Mouse (Mus musculus): Measurements from ENCODE around the gene Vezt. TPM values are rescaled to one million over a fixed set of nuclear protein-coding genes. Genes with fewer than 3 reads are reported as not detected.

Gene Vezt
- polyA plus RNA-seq, 1 experiment: 16.8 TPM

GRCm38 (mm10) chr10:94000223-94000622 is 35.4 kb downstream of the Vezt start:
- no peaks in the 10 kb centered on the region for H3K79me2 ChIP-seq (ENCODE audit: control insufficient read depth, insufficient read depth)
- no peak overlapping the region for H3K4me2 ChIP-seq (ENCODE audit: low read depth)
- no peaks in the 10 kb centered on the region for H3K27me3 ChIP-seq (ENCODE audit: control insufficient read depth, insufficient read depth, insufficient read length)
- H3ac ChIP-seq (ENCODE audit: control insufficient read depth, insufficient read length): no peak overlapping the region
- TF ChIP-seq TCF12 (IDR thresholded peaks at IDR 0.05; ENCODE audit: insufficient read depth, poor library complexity, severe bottlenecking): no peak
- TF ChIP-seq CEBPB (IDR thresholded peaks at IDR 0.05; ENCODE audit: insufficient read depth, poor library complexity, severe bottlenecking): no peak
- no peak for TF ChIP-seq POLR2A (IDR thresholded peaks at IDR 0.05; ENCODE audit: insufficient read length, low read depth)
- TF ChIP-seq MYOD1 (IDR thresholded peaks at IDR 0.05; ENCODE audit: control insufficient read depth in 1 of 3, insufficient read length in 2 of 3, low read depth in 2 of 3): no peak
- TF ChIP-seq TCF3 (IDR thresholded peaks at IDR 0.05; ENCODE audit: insufficient read length, low read depth): no peak
- no peak for TF ChIP-seq MAX (IDR thresholded peaks at IDR 0.05; ENCODE audit: low read depth)
- TF ChIP-seq USF1 (IDR thresholded peaks at IDR 0.05; ENCODE audit: low read depth): no peak
- no peak for TF ChIP-seq POLR2AphosphoS2 (IDR thresholded peaks at IDR 0.05; ENCODE audit: insufficient read length, low read depth)
- TF ChIP-seq E2F4 (IDR thresholded peaks at IDR 0.05; ENCODE audit: insufficient read depth): no peak
- no peak for TF ChIP-seq MYOG (IDR thresholded peaks at IDR 0.05; ENCODE audit: control insufficient read depth in 1 of 3, insufficient read depth in 1 of 3, insufficient read length in 2 of 3, low read depth in 2 of 3)
- no peak for TF ChIP-seq SRF (IDR thresholded peaks at IDR 0.05; ENCODE audit: control insufficient read depth, insufficient read length, low read depth)
- no peak for TF ChIP-seq REST (IDR thresholded peaks at IDR 0.05; ENCODE audit: insufficient read depth, insufficient read length)
- no peak overlapping the region for H3K4me3 ChIP-seq
- H3K36me3 ChIP-seq (ENCODE audit: control insufficient read depth, insufficient read depth): peaks cover 36% of the 10 kb centered on the region

- Histone ChIP-seq H3K4me3 (no peak overlapping the region), H3K36me3 (ENCODE audit: control insufficient read depth, insufficient read depth) (peaks cover 36% of the 10 kb centered on the region), H3K79me2 (ENCODE audit: control insufficient read depth, insufficient read depth) (no peaks in the 10 kb centered on the region), H3ac (ENCODE audit: control insufficient read depth, insufficient read length) (no peak overlapping the region), H3K4me2 (ENCODE audit: low read depth) (no peak overlapping the region), H3K27me3 (ENCODE audit: control insufficient read depth, insufficient read depth, insufficient read length) (no peaks in the 10 kb centered on the region)
- TF ChIP-seq TCF12 (IDR thresholded peaks at IDR 0.05; ENCODE audit: insufficient read depth, poor library complexity, severe bottlenecking) (no peak), POLR2AphosphoS2 (IDR thresholded peaks at IDR 0.05; ENCODE audit: insufficient read length, low read depth) (no peak), MYOG (IDR thresholded peaks at IDR 0.05; ENCODE audit: control insufficient read depth in 1 of 3, insufficient read depth in 1 of 3, insufficient read length in 2 of 3, low read depth in 2 of 3) (no peak), TCF3 (IDR thresholded peaks at IDR 0.05; ENCODE audit: insufficient read length, low read depth) (no peak), E2F4 (IDR thresholded peaks at IDR 0.05; ENCODE audit: insufficient read depth) (no peak), USF1 (IDR thresholded peaks at IDR 0.05; ENCODE audit: low read depth) (no peak), CEBPB (IDR thresholded peaks at IDR 0.05; ENCODE audit: insufficient read depth, poor library complexity, severe bottlenecking) (no peak), SRF (IDR thresholded peaks at IDR 0.05; ENCODE audit: control insufficient read depth, insufficient read length, low read depth) (no peak), MAX (IDR thresholded peaks at IDR 0.05; ENCODE audit: low read depth) (no peak)
Measured at GRCm38 (mm10) chr10:93999357-93999756, 36.3 kb downstream of the Vezt start.

- H3ac ChIP-seq (ENCODE audit: control insufficient read depth, insufficient read length): no peak overlapping the region
- peaks cover 34% of the 10 kb centered on the region for H3K36me3 ChIP-seq (ENCODE audit: control insufficient read depth, insufficient read depth)
- H3K79me2 ChIP-seq (ENCODE audit: control insufficient read depth, insufficient read depth): no peaks in the 10 kb centered on the region
- TF ChIP-seq MYOG (IDR thresholded peaks at IDR 0.05; ENCODE audit: control insufficient read depth in 1 of 3, insufficient read depth in 1 of 3, insufficient read length in 2 of 3, low read depth in 2 of 3) (no peak), E2F4 (IDR thresholded peaks at IDR 0.05; ENCODE audit: insufficient read depth) (no peak), SRF (IDR thresholded peaks at IDR 0.05; ENCODE audit: control insufficient read depth, insufficient read length, low read depth) (no peak)
- no peak overlapping the region for H3K4me3 ChIP-seq
- no peak overlapping the region for H3K4me2 ChIP-seq (ENCODE audit: low read depth)
- no peaks in the 10 kb centered on the region for H3K27me3 ChIP-seq (ENCODE audit: control insufficient read depth, insufficient read depth, insufficient read length)
Measured at GRCm38 (mm10) chr10:93995100-93995499, 40.5 kb downstream of the Vezt start.

GRCm38 (mm10) chr10:93994136-93994535 is 41.5 kb downstream of the Vezt start:
- Histone ChIP-seq H3K4me2 (ENCODE audit: low read depth) (no peak overlapping the region), H3K27me3 (ENCODE audit: control insufficient read depth, insufficient read depth, insufficient read length) (no peaks in the 10 kb centered on the region), H3K4me3 (no peak overlapping the region), H3ac (ENCODE audit: control insufficient read depth, insufficient read length) (no peak overlapping the region), H3K79me2 (ENCODE audit: control insufficient read depth, insufficient read depth) (no peaks in the 10 kb centered on the region), H3K36me3 (ENCODE audit: control insufficient read depth, insufficient read depth) (peaks cover 24% of the 10 kb centered on the region)
- no peak for TF ChIP-seq POLR2A (IDR thresholded peaks at IDR 0.05; ENCODE audit: insufficient read length, low read depth)
- no peak for TF ChIP-seq MYOG (IDR thresholded peaks at IDR 0.05; ENCODE audit: control insufficient read depth in 1 of 3, insufficient read depth in 1 of 3, insufficient read length in 2 of 3, low read depth in 2 of 3)
- no peak for TF ChIP-seq MAX (IDR thresholded peaks at IDR 0.05; ENCODE audit: low read depth)
- no peak for TF ChIP-seq POLR2AphosphoS2 (IDR thresholded peaks at IDR 0.05; ENCODE audit: insufficient read length, low read depth)
- TF ChIP-seq TCF3 (IDR thresholded peaks at IDR 0.05; ENCODE audit: insufficient read length, low read depth): no peak
- no peak for TF ChIP-seq REST (IDR thresholded peaks at IDR 0.05; ENCODE audit: insufficient read depth, insufficient read length)
- no peak for TF ChIP-seq USF1 (IDR thresholded peaks at IDR 0.05; ENCODE audit: low read depth)
- no peak for TF ChIP-seq CEBPB (IDR thresholded peaks at IDR 0.05; ENCODE audit: insufficient read depth, poor library complexity, severe bottlenecking)
- TF ChIP-seq E2F4 (IDR thresholded peaks at IDR 0.05; ENCODE audit: insufficient read depth): no peak
- TF ChIP-seq MYOD1 (IDR thresholded peaks at IDR 0.05; ENCODE audit: control insufficient read depth in 1 of 3, insufficient read length in 2 of 3, low read depth in 2 of 3): no peak
- TF ChIP-seq SRF (IDR thresholded peaks at IDR 0.05; ENCODE audit: control insufficient read depth, insufficient read length, low read depth): no peak
- no peak for TF ChIP-seq TCF12 (IDR thresholded peaks at IDR 0.05; ENCODE audit: insufficient read depth, poor library complexity, severe bottlenecking)

DNA sequence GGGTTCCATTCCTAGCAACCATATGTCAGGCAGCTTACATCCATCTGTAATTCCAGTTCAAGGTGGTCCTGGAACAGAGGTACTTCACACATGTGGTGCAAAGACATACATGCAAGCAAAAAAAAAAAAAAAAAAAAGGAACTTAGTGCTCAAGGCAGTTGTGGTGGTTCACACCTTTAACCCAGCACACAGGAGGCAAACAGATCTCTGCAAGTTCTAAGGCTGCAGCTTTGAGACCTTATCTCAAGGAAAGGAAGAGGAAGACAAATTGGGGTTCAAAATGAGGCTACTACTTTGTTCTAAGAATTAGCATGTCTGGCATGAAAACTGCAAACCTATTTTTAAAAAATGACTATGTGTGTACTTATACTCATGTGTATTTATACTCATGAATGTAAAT is 50.3 kb downstream of the Vezt start:
- H3K79me2 ChIP-seq (ENCODE audit: control insufficient read depth, insufficient read depth): no peaks in the 10 kb centered on the region
- no peak overlapping the region for H3K4me2 ChIP-seq (ENCODE audit: low read depth)
- H3K36me3 ChIP-seq (ENCODE audit: control insufficient read depth, insufficient read depth): peaks cover 12% of the 10 kb centered on the region
- no peak for TF ChIP-seq E2F4 (IDR thresholded peaks at IDR 0.05; ENCODE audit: insufficient read depth)
- TF ChIP-seq MYOG (IDR thresholded peaks at IDR 0.05; ENCODE audit: control insufficient read depth in 1 of 3, insufficient read depth in 1 of 3, insufficient read length in 2 of 3, low read depth in 2 of 3): no peak
- TF ChIP-seq CEBPB (IDR thresholded peaks at IDR 0.05; ENCODE audit: insufficient read depth, poor library complexity, severe bottlenecking): no peak
- no peak for TF ChIP-seq TCF3 (IDR thresholded peaks at IDR 0.05; ENCODE audit: insufficient read length, low read depth)
- no peak for TF ChIP-seq POLR2AphosphoS2 (IDR thresholded peaks at IDR 0.05; ENCODE audit: insufficient read length, low read depth)
- TF ChIP-seq USF1 (IDR thresholded peaks at IDR 0.05; ENCODE audit: low read depth): no peak
- TF ChIP-seq MYOD1 (IDR thresholded peaks at IDR 0.05; ENCODE audit: control insufficient read depth in 1 of 3, insufficient read length in 2 of 3, low read depth in 2 of 3): no peak
- no peak for TF ChIP-seq SRF (IDR thresholded peaks at IDR 0.05; ENCODE audit: control insufficient read depth, insufficient read length, low read depth)
- no peak for TF ChIP-seq TCF12 (IDR thresholded peaks at IDR 0.05; ENCODE audit: insufficient read depth, poor library complexity, severe bottlenecking)
- no peak for TF ChIP-seq POLR2A (IDR thresholded peaks at IDR 0.05; ENCODE audit: insufficient read length, low read depth)
- TF ChIP-seq MAX (IDR thresholded peaks at IDR 0.05; ENCODE audit: low read depth): no peak
- TF ChIP-seq REST (IDR thresholded peaks at IDR 0.05; ENCODE audit: insufficient read depth, insufficient read length): no peak
- no peak overlapping the region for H3K4me3 ChIP-seq
- H3K27me3 ChIP-seq (ENCODE audit: control insufficient read depth, insufficient read depth, insufficient read length): no peaks in the 10 kb centered on the region
- H3ac ChIP-seq (ENCODE audit: control insufficient read depth, insufficient read length): no peak overlapping the region

Data from myocyte (in vitro differentiated cells).